Mouse (Mus musculus) embryonic facial prominence, embryonic 10.5 days (tissue): ENCODE data around the gene Tmem163. TPM values are rescaled to one million over a fixed set of nuclear protein-coding genes. Genes with fewer than 3 reads are reported as not detected.

Experiments
- DNase-seq: peaks from one replicate; pipeline ENCODE4 v3.0.0-alpha.2; 2017; ENCODE audit warnings: low spot score
- H3K27ac ChIP-seq: fragments of 300-500 bp; sonication (generic); replicated peaks from 2 replicates; pipeline ENCODE4 v1.5.1; 2016; ENCODE audit warnings: mild to moderate bottlenecking
- H3K27me3 ChIP-seq: fragments of 300-500 bp; sonication (generic); replicated peaks from 2 replicates; pipeline ENCODE4 v1.6.1; 2016; ENCODE audit warnings: low read depth, mild to moderate bottlenecking; ENCODE audit not compliant: poor library complexity, severe bottlenecking
- H3K36me3 ChIP-seq: fragments of 300-500 bp; sonication (generic); replicated peaks from 2 replicates; pipeline ENCODE4 v1.6.1; 2016; ENCODE audit warnings: mild to moderate bottlenecking, moderate library complexity
- H3K4me1 ChIP-seq: fragments of 300-500 bp; sonication (generic); 2 replicates; pipeline ENCODE4 v1.6.1; 2016
- H3K4me3 ChIP-seq: fragments of 300-500 bp; sonication (generic); 2 replicates; pipeline ENCODE4 v1.5.1; 2016; ENCODE audit warnings: mild to moderate bottlenecking, moderate library complexity
- H3K9me3 ChIP-seq: fragments of 300-500 bp; sonication (generic); 2 replicates; pipeline ENCODE4 v1.6.1; 2016; ENCODE audit warnings: mild to moderate bottlenecking
- WGBS: fragments of 180-500 bp; shearing (Covaris S2); methylation state at CpG from one replicate; pipeline ENCODE4 v1.1.7; 2016; 5-methylcytosine and 5-hydroxymethylcytosine counted together
- polyA plus RNA-seq: library from polyadenylated mRNA; unstranded; fragments of >200 nt; fragmentation: Nextera tagmentation; extraction: Ambion mirVana; gene quantifications from 2 replicates; pipeline ENCODE4 v1.2.1, GENCODE M21; 2016

The Tmem163 gene
- polyA plus RNA-seq, 1 experiment from 2014 or later, result 4.2 TPM

DNA sequence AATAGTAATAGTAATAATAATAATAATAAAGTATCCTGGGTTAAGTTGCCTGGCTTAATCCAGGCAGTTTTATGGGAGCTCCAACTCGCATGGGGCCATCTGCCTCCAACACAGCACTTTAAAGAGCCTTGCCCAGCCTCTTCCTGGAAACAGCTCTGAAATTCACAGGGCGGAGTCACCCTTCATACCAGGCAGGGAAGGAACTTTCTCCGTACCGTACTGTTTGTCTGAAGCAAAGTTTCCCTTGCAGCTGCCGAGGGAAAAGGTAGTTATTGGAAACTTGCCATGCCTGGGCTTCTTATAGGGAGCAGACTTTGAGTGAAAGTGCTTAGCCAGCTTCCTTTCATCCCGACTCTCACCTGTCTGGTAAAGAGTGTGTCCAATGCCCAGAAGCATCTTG lies 242.3 kb downstream of the Tmem163 start:
- Histone ChIP-seq H3K27ac (no peak overlapping the region), H3K36me3 (no peaks in the 10 kb centered on the region), H3K9me3 (no peaks in the 10 kb centered on the region), H3K27me3 (no peaks in the 10 kb centered on the region), H3K4me1 (peaks cover 40% of the 10 kb centered on the region), H3K4me3 (no peak overlapping the region)
- no peak for DNase-seq
- WGBS, result 83% methylated on average over 6 of the region's 6 CpGs

Other genes starting within 250 kb of the Tmem163 start
- 0.11 and 0.22 TPM in 2 replicates for gene Acmsd, start 49.9 kb upstream of the Tmem163 start, polyA plus RNA-seq
- gene Ccnt2, start 94.6 kb upstream of the Tmem163 start, polyA plus RNA-seq, result 98.0 and 102 TPM in 2 replicates
- gene Map3k19, start 175.5 kb upstream of the Tmem163 start, polyA plus RNA-seq, result 0.02 and 0.05 TPM in 2 replicates
- gene Rab3gap1, start 189.2 kb upstream of the Tmem163 start, polyA plus RNA-seq, result 17.5 and 17.9 TPM in 2 replicates